Mouse (Mus musculus) bone marrow, adult 2 months (tissue): ENCODE measurements around the gene H2-M10.4.

Experiments used
- CTCF ChIP-seq: fragments of 200-500 bp; IDR thresholded peaks from 2 replicates; pipeline ENCODE4 v1.5.1; 2011; ENCODE audit warnings: low read length, control low read depth; ENCODE audit not compliant: control insufficient read depth, insufficient read depth
- POLR2A ChIP-seq: fragments of 200-500 bp; IDR thresholded peaks from 2 replicates; pipeline ENCODE4 v1.6.1; 2011; ENCODE audit warnings: low read depth, mild to moderate bottlenecking, control low read depth, low read length, borderline replicate concordance; ENCODE audit not compliant: control insufficient read depth

GRCm38 (mm10) chr17:36486687-36487230 lies 24.6 kb upstream of the H2-M10.4 start:
- no peak for TF ChIP-seq CTCF
- no peak for TF ChIP-seq POLR2A
